Comparison of ENCODE assay signal across 14 mouse cellular contexts in the genomic region with DNA sequence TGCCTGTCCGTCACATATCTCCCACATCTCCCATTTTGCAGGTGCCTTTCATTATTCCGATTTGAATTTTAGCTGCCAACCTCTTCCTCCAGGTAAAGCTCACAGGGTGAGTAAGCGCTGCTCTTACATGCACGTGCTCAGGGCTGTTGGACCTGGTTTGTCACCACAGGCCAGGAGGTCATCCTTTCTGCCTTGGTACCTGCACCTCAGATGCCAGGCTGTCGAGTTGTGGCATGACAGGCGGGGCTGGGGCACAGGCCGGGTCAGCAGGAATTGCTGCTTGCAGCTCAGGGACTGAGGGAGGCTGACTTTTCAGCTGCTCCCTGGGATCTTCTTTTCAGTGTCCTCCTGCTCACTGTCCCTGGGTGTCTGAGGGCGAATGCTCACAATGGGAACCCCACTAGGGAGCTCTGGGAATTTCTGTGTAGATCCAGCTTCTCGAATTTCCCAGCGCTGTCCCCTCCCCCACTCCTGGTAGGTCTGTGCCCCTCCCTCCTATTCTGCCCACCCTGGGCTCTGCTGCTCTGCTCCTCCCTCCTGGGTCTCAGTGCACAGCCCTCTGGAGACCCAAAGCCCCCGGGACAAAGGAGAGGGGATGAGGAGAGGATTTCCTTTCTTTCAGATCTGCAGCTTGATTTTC. TPM values are rescaled to one million over a fixed set of nuclear protein-coding genes. Genes with fewer than 3 reads are reported as not detected.
A peak's percentile ranks its signal among the peaks of the same experiment; 100 is the strongest.
DNase-seq lines count a peak whose midpoint lies in the region; ATAC-seq and TF ChIP-seq lines count a peak whose summit lies in the region.
"Had no signal": no experiment of that assay in that cellular context is flagged by ENCODE, and none has a peak within 500 bp of the region (broad histone marks: within the 10 kb centered on the region; RNA-seq: fewer than 3 reads in every experiment).

No protein-coding gene starts in this region.

- no peak overlapping the region for H3K4me2 ChIP-seq in liver, postnatal 0 days (ENCODE audit: low read depth, low read length)
- no peak overlapping the region for H3K4me2 ChIP-seq in hindbrain, embryonic 14.5 days (replicated peaks)
- H3K4me2 ChIP-seq: liver, embryonic 15.5 days had no signal

- H3K9ac ChIP-seq in liver, adult 2 months (ENCODE audit: low read depth, low read length) = no peak overlapping the region; the same call in 1 of the 2 replicates
- no peak overlapping the region for H3K9ac ChIP-seq in liver, postnatal 0 days (replicated peaks)
- 0 out of 2 replicates have a peak overlapping the region, but pooled peaks have one; percentile 6 for H3K9ac ChIP-seq in hindbrain, embryonic 14.5 days
- H3K9ac ChIP-seq: liver, embryonic 15.5 days had no signal

- H3K9me3 ChIP-seq in liver, postnatal 0 days (ENCODE audit: low read length) = no peaks in the 10 kb centered on the region
- no peaks in the 10 kb centered on the region for H3K9me3 ChIP-seq in hindbrain, embryonic 14.5 days (ENCODE audit: control insufficient read depth, low read length)
- H3K9me3 ChIP-seq: liver, embryonic 15.5 days had no signal

- no peak overlapping the region for H3K4me3 ChIP-seq in liver, adult 2 months (ENCODE audit: insufficient read depth, low read depth, low read length)
- no peak overlapping the region for H3K4me3 ChIP-seq in liver, postnatal 0 days (ENCODE audit: low read depth, low read length)
- H3K4me3 ChIP-seq in hindbrain, embryonic 14.5 days (replicated peaks; ENCODE audit: low read length) = no peak overlapping the region
- H3K4me3 ChIP-seq: liver, embryonic 15.5 days; myocyte had no signal

- H3K27ac ChIP-seq in liver, adult 2 months (replicated peaks; ENCODE audit: insufficient read depth, low read depth, low read length) = peak overlapping the region; percentile 54
- no peak overlapping the region for H3K27ac ChIP-seq in liver, postnatal 0 days (ENCODE audit: low read depth)
- no peak overlapping the region for H3K27ac ChIP-seq in hindbrain, embryonic 14.5 days
- H3K27ac ChIP-seq: liver, embryonic 15.5 days; stomach, postnatal 0 days had no signal

- TF ChIP-seq POLR2A in liver, adult 2 months (IDR thresholded peaks at IDR 0.05; ENCODE audit: extremely low read depth, insufficient read depth, low read length) = no peak

- no peaks in the 10 kb centered on the region for H3K27me3 ChIP-seq in liver, adult 2 months (ENCODE audit: control insufficient read depth, insufficient read depth, low read length)
- peaks cover 8% of the 10 kb centered on the region for H3K27me3 ChIP-seq in liver, postnatal 0 days (ENCODE audit: insufficient read depth, low read length)
- H3K27me3 ChIP-seq in hindbrain, embryonic 14.5 days (ENCODE audit: control insufficient read depth, insufficient read depth, low read length) = peaks cover 23% of the 10 kb centered on the region

- TF ChIP-seq CTCF in liver, adult 2 months (IDR thresholded peaks at IDR 0.05; ENCODE audit: low read depth, low read length) = no peak
- TF ChIP-seq CTCF in liver, postnatal 0 days (IDR thresholded peaks at IDR 0.05; ENCODE audit: low read depth) = no peak

- 30% methylated on average over 11 of the region's 11 CpGs for WGBS in liver, adult 2 months
- WGBS in liver, postnatal 0 days (ENCODE audit: insufficient replicate concordance) = 49% methylated on average over 11 of the region's 11 CpGs
- WGBS in hindbrain, embryonic 14.5 days = 18% methylated on average over 11 of the region's 11 CpGs

- H3K4me1 ChIP-seq in liver, adult 2 months (ENCODE audit: control insufficient read depth, insufficient read depth, low read length) = peaks cover 33% of the 10 kb centered on the region
- H3K4me1 ChIP-seq in liver, postnatal 0 days (ENCODE audit: insufficient read depth) = peaks cover 12% of the 10 kb centered on the region; the same call in 1 of the 2 replicates
- peaks cover 11% of the 10 kb centered on the region; the same call in 1 of the 2 replicates for H3K4me1 ChIP-seq in hindbrain, embryonic 14.5 days (replicated peaks; ENCODE audit: control insufficient read depth, insufficient read depth, low read length)

- ATAC-seq in liver, postnatal 0 days = no peak
- no peak for ATAC-seq in hindbrain, embryonic 14.5 days (ENCODE audit: low FRiP score)

- DNase-seq in liver, adult 2 months (ENCODE audit: extremely low read depth, low read depth, low spot score) = peak; percentile 78
- no peak for DNase-seq in liver, postnatal 0 days
- DNase-seq in embryo, embryonic 11 days = peak; percentile 68
- no peak for DNase-seq in hindbrain, embryonic 14.5 days (ENCODE audit: low spot score)
- peak; percentile 62 for DNase-seq in retina, embryonic 14.5 days (ENCODE audit: low spot score)
- no peak for DNase-seq in gastrocnemius, postnatal 10 days
- DNase-seq in frontal cortex, postnatal 25 days (ENCODE audit: low spot score in 2 of 2) = no peak
- DNase-seq: adrenal gland, adult 8-10 months; cerebellum, adult 11-12 months; layer of hippocampus, postnatal 36 days; right cerebral cortex, postnatal 25 days had no signal

- no peaks in the 10 kb centered on the region for H3K79me2 ChIP-seq in liver, adult 2 months (ENCODE audit: control insufficient read depth, insufficient read depth, low read length)

- no peaks in the 10 kb centered on the region for H3K36me3 ChIP-seq in liver, adult 2 months (ENCODE audit: control insufficient read depth, insufficient read depth, low read length)
- H3K36me3 ChIP-seq in liver, postnatal 0 days (replicated peaks; ENCODE audit: insufficient read depth, low read length) = no peaks in the 10 kb centered on the region
- H3K36me3 ChIP-seq in hindbrain, embryonic 14.5 days (replicated peaks; ENCODE audit: control insufficient read depth, insufficient read depth) = no peaks in the 10 kb centered on the region
- H3K36me3 ChIP-seq: liver, embryonic 15.5 days had no signal

- no peak for TF ChIP-seq EP300 in liver, postnatal 0 days (IDR thresholded peaks at IDR 0.05; ENCODE audit: low read depth)

RNA-seq across cellular contexts. Expression of gene Mylk, which starts 3.2 kb away (rescaled TPM):
- 26.3 and 33.0 TPM in 2 replicates for total RNA-seq in liver, adult 2 months (2014; rRNA removed)
- polyA plus RNA-seq in liver, adult 2 months (2012; rRNA removed) = 34.4 and 37.7 TPM in 2 replicates
- 4.9 and 5.6 TPM in 2 replicates for polyA plus RNA-seq in liver, postnatal 0 days (2015; fragmentation: Nextera tagmentation; extraction: Ambion mirVana)
- 5.0 and 7.7 TPM in 2 replicates for polyA plus RNA-seq in hindbrain, embryonic 14.5 days (2014; fragmentation: Nextera tagmentation; extraction: Ambion mirVana)
- total RNA-seq in gastrocnemius, postnatal 10 days (2021) = 10 to 100 TPM; 33.0 to 38.8 TPM

RNA-seq across cellular contexts. Expression of gene Ccdc14, which starts 57.8 kb away (rescaled TPM):
- 1.2 and 1.3 TPM in 2 replicates for total RNA-seq in liver, adult 2 months (2014; rRNA removed)
- polyA plus RNA-seq in liver, adult 2 months (2012; rRNA removed) = 0.24 and 0.28 TPM in 2 replicates
- 1.2 and 1.3 TPM in 2 replicates for polyA plus RNA-seq in liver, postnatal 0 days (2015; fragmentation: Nextera tagmentation; extraction: Ambion mirVana)
- 4.4 TPM in 2 replicates for polyA plus RNA-seq in hindbrain, embryonic 14.5 days (2014; fragmentation: Nextera tagmentation; extraction: Ambion mirVana)
- total RNA-seq in gastrocnemius, postnatal 10 days (2021) = 1 to 10 TPM; 5.3 to 5.6 TPM

Comparison
In these comparisons a context has a peak if more than half of its experiments do, and no peak if none do; other contexts are left out.
1. DNase-seq: peak in liver, adult 2 months (single experiment), embryo, embryonic 11 days (single experiment) and retina, embryonic 14.5 days (single experiment); none in liver, postnatal 0 days (single experiment), hindbrain, embryonic 14.5 days (single experiment), gastrocnemius, postnatal 10 days (single experiment) and frontal cortex, postnatal 25 days (0 of 2).